ENCODE assay signal across 7 mouse cellular contexts in the genomic region with DNA sequence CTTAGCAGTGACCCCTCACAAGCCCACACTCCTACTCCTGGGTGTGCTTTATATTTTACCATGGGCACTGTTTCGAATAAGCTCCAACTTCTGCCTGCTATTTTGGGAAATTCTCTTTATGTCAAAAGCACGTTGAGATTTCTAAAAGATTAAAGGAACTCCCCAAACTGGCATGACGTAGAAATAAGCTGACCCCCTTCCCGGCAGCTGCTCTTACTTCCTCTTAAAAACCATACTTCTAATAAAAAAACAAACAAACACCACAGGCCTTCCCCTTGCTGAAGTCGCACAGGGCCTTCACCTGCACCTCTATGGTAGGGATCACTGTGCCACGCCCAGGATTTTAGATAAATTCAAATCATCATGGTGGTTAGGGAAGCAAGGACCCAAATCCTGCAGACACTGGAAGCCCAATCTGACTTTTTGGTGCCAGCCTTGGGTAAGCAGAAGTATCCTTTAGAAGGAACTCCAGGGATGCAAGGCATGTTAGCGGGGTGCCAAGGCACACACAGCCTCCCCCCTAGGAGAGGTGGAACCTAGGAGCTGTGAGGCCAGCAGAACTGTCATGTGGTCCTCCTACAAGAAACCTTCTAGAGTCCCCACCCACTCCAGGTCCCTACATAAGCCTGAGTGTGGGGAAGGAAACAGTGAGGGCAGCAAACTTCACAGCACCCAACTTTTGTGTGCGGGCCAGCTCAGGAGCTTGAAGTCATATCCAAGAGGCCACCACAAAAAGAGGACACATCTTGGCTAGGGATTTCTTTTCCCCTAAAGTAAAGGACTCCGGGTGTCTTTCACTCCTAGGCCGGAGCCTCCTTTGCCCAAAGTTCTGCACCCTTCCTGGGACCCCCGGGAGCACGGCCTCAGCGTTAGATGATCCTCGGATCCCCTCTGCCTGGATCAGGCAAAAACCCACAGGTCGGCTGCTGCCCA. TPM values are rescaled to one million over a fixed set of nuclear protein-coding genes. Genes with fewer than 3 reads are reported as not detected.
A peak's percentile ranks its signal among the peaks of the same experiment; 100 is the strongest.
DNase-seq lines count a peak whose midpoint lies in the region; ATAC-seq and TF ChIP-seq lines count a peak whose summit lies in the region.

No protein-coding gene starts in this region.

- TF ChIP-seq EP300 in CH12.LX (IDR thresholded peaks at IDR 0.05; ENCODE audit: low read length), result no peak

- H3K4me1 ChIP-seq in CH12.LX (ENCODE audit: control insufficient read depth in 1 of 2, insufficient read depth in 2 of 2), result peaks cover 3 to 51% of the 10 kb centered on the region in 2 experiments
- H3K4me1 ChIP-seq in bone marrow, adult 2 months (ENCODE audit: control insufficient read depth, insufficient read depth, low read length), result peaks cover 5% of the 10 kb centered on the region
- H3K4me1 ChIP-seq in hindbrain, embryonic 14.5 days (replicated peaks; ENCODE audit: control insufficient read depth, insufficient read depth, low read length), result 0 out of 2 replicates have a peak, but pooled peaks cover 8% of the 10 kb centered on the region

- H3K4me3 ChIP-seq in CH12.LX (replicated peaks in 1 of 3; ENCODE audit: low read depth in 2 of 3, low read length in 2 of 3, poor library complexity in 1 of 3), result peak overlapping the region; percentile 32 to 66 (median 46)
- peak overlapping the region; percentile 61 for H3K4me3 ChIP-seq in bone marrow, adult 2 months (replicated peaks; ENCODE audit: control insufficient read depth, low read depth, low read length)
- H3K4me3 ChIP-seq in hindbrain, embryonic 14.5 days (replicated peaks; ENCODE audit: low read length), result no peak overlapping the region

- H3K79me2 ChIP-seq in CH12.LX (replicated peaks; ENCODE audit: control insufficient read depth, extremely low read depth, insufficient read depth, poor library complexity, severe bottlenecking), result peaks cover 5% of the 10 kb centered on the region; the same call in 1 of the 2 replicates

- H3K9ac ChIP-seq in CH12.LX (ENCODE audit: insufficient read depth, low read depth), result no peak overlapping the region
- H3K9ac ChIP-seq in hindbrain, embryonic 14.5 days, result no peak overlapping the region

- no peak for DNase-seq in CH12.LX (ENCODE audit: extremely low read depth)
- DNase-seq in hindbrain, embryonic 14.5 days (ENCODE audit: low spot score), result no peak
- no peak for DNase-seq in cerebellum, postnatal 25 days
- no peak for DNase-seq in ovary, postnatal 14 days (ENCODE audit: low spot score)
- no peak for DNase-seq in frontal cortex, postnatal 10 days (ENCODE audit: low spot score in 2 of 2)

- no peak for ATAC-seq in hindbrain, embryonic 14.5 days (ENCODE audit: low FRiP score)
- peak; percentile 23 for ATAC-seq in megakaryocyte progenitor cell, adult 5-6 weeks (replicated peaks; ENCODE audit: poor library complexity)

- TF ChIP-seq POLR2A in CH12.LX (IDR thresholded peaks at IDR 0.05; ENCODE audit: low read depth, low read length), result no peak
- no peak for TF ChIP-seq POLR2A in bone marrow, adult 2 months (IDR thresholded peaks at IDR 0.05; ENCODE audit: borderline replicate concordance, control insufficient read depth, low read depth, low read length)

- peak overlapping the region; percentile 48 for H3K4me2 ChIP-seq in CH12.LX (ENCODE audit: insufficient read depth, low read depth, poor library complexity, severe bottlenecking)
- peak overlapping the region; percentile 61 for H3K4me2 ChIP-seq in hindbrain, embryonic 14.5 days (replicated peaks)

- peaks cover 8 to 47% of the 10 kb centered on the region in 2 experiments for H3K36me3 ChIP-seq in CH12.LX (replicated peaks in 1 of 2; ENCODE audit: control insufficient read depth in 1 of 2, insufficient read depth in 1 of 2, low read length in 1 of 2)
- no peaks in the 10 kb centered on the region for H3K36me3 ChIP-seq in hindbrain, embryonic 14.5 days (replicated peaks; ENCODE audit: control insufficient read depth, insufficient read depth)

- no peak for TF ChIP-seq CTCF in CH12.LX (conservative IDR thresholded peaks at IDR 0.05 in 1 of 2, IDR thresholded peaks at IDR 0.05 in 1 of 2; ENCODE audit: low read depth in 2 of 2, low read length in 2 of 2)
- no peak for TF ChIP-seq CTCF in bone marrow, adult 2 months (IDR thresholded peaks at IDR 0.05; ENCODE audit: control insufficient read depth, insufficient read depth, low read length)

- no peaks in the 10 kb centered on the region for H3K9me3 ChIP-seq in CH12.LX (replicated peaks; ENCODE audit: low read length)
- no peaks in the 10 kb centered on the region for H3K9me3 ChIP-seq in hindbrain, embryonic 14.5 days (ENCODE audit: control insufficient read depth, low read length)

- H3K27ac ChIP-seq in CH12.LX (ENCODE audit: insufficient read depth, low read depth), result no peak overlapping the region
- peak overlapping the region; percentile 89 for H3K27ac ChIP-seq in bone marrow, adult 2 months (ENCODE audit: control insufficient read depth, insufficient read depth, low read depth, low read length, poor library complexity)
- no peak overlapping the region for H3K27ac ChIP-seq in hindbrain, embryonic 14.5 days

- in situ Hi-C loops in CH12.LX (cut with MboI; ENCODE audit: low pct_ligation_motif_present, low pct_unique_long_range_greater_than_20kb, low sequenced_read_pairs), result no loop called here

- WGBS in bone marrow, adult 2 months, result 12% methylated on average over 15 of the region's 15 CpGs
- 73% methylated on average over 15 of the region's 15 CpGs for WGBS in hindbrain, embryonic 14.5 days

- H3K27me3 ChIP-seq in CH12.LX (replicated peaks), result no peaks in the 10 kb centered on the region
- H3K27me3 ChIP-seq in hindbrain, embryonic 14.5 days (ENCODE audit: control insufficient read depth, insufficient read depth, low read length), result no peaks in the 10 kb centered on the region

- no peak for TF ChIP-seq RAD21 in CH12.LX (IDR thresholded peaks at IDR 0.05; ENCODE audit: low read depth, low read length)

- dilution Hi-C loops in CH12.LX (cut with MboI; ENCODE audit: extremely low pct_ligation_motif_present, extremely low pct_unique_long_range_greater_than_20kb, low sequenced_read_pairs), result no loop called here

TF ChIP-seq in CH12.LX, 34 proteins besides CTCF, POLR2A, EP300 and RAD21 (continues in another document):
- no peak for TF ChIP-seq MAZ (IDR thresholded peaks at IDR 0.05; ENCODE audit: low read depth, low read length)
- TF ChIP-seq SMC3 (IDR thresholded peaks at IDR 0.05; ENCODE audit: low read depth, low read length), result no peak
- no peak for TF ChIP-seq ETS1 (conservative IDR thresholded peaks at IDR 0.05; ENCODE audit: low read depth, low read length)
- TF ChIP-seq NELFE (IDR thresholded peaks at IDR 0.05; ENCODE audit: low read depth, low read length), result no peak
- TF ChIP-seq NRF1 (IDR thresholded peaks at IDR 0.05; ENCODE audit: low read depth, low read length), result no peak
- TF ChIP-seq MAFK (IDR thresholded peaks at IDR 0.05; ENCODE audit: insufficient replicate concordance, low read length), result no peak
- no peak for TF ChIP-seq TBP (conservative IDR thresholded peaks at IDR 0.05; ENCODE audit: low read depth, low read length)
- TF ChIP-seq ELF1 (IDR thresholded peaks at IDR 0.05; ENCODE audit: low read depth, low read length), result no peak
- TF ChIP-seq IRF4 (IDR thresholded peaks at IDR 0.05; ENCODE audit: low read depth, low read length), result no peak

RNA-seq across cellular contexts. Expression of a gene that starts 1.7 kb away (rescaled TPM):
- total RNA-seq in CH12.LX (2012; rRNA removed) (not detected in 2 replicates), CH12.LX (2014; rRNA removed) (not detected in 2 replicates)
- not detected in 2 replicates for polyA plus RNA-seq in CH12.LX (2012; ENCODE audit: insufficient read length, low read depth)
- polyA plus RNA-seq in bone marrow, adult 2 months (2011; ENCODE audit: insufficient read depth, insufficient read length, low replicate concordance, missing spikeins), result not detected in 2 replicates
- polyA plus RNA-seq in hindbrain, embryonic 14.5 days (2014; fragmentation: Nextera tagmentation; extraction: Ambion mirVana), result not detected in 2 replicates
- total RNA-seq in megakaryocyte progenitor cell, adult 5-6 weeks (2015), result not detected in 2 replicates
- total RNA-seq in megakaryocyte progenitor cell, adult 5-6 weeks (2017), result 1.1 TPM in 1 of 2 replicates, not detected in the other

RNA-seq across cellular contexts. Expression of a gene that starts 1.7 kb away (rescaled TPM):
- 128 and 136 TPM in 2 replicates for total RNA-seq in CH12.LX (2012; rRNA removed)
- total RNA-seq in CH12.LX (2014; rRNA removed), result 314 and 381 TPM in 2 replicates
- polyA plus RNA-seq in CH12.LX (2012; ENCODE audit: insufficient read length, low read depth), result 159 and 213 TPM in 2 replicates
- polyA plus RNA-seq in bone marrow, adult 2 months (2011; ENCODE audit: insufficient read depth, insufficient read length, low replicate concordance, missing spikeins), result 71.7 and 147 TPM in 2 replicates
- 201 and 234 TPM in 2 replicates for polyA plus RNA-seq in hindbrain, embryonic 14.5 days (2014; fragmentation: Nextera tagmentation; extraction: Ambion mirVana)
- 577 and 637 TPM in 2 replicates for total RNA-seq in megakaryocyte progenitor cell, adult 5-6 weeks (2015)
- 287 and 322 TPM in 2 replicates for total RNA-seq in megakaryocyte progenitor cell, adult 5-6 weeks (2017)

RNA-seq across cellular contexts. Expression of a gene that starts 4.0 kb away (rescaled TPM):
- total RNA-seq in CH12.LX (2012; rRNA removed) (0.68 and 0.76 TPM in 2 replicates), CH12.LX (2014; rRNA removed) (not detected in 2 replicates)
- polyA plus RNA-seq in CH12.LX (2012; ENCODE audit: insufficient read length, low read depth), result 0.55 and 0.71 TPM in 2 replicates
- polyA plus RNA-seq in bone marrow, adult 2 months (2011; ENCODE audit: insufficient read depth, insufficient read length, low replicate concordance, missing spikeins), result 1.7 TPM in 1 of 2 replicates, not detected in the other
- polyA plus RNA-seq in hindbrain, embryonic 14.5 days (2014; fragmentation: Nextera tagmentation; extraction: Ambion mirVana), result 0.55 TPM in 1 of 2 replicates, not detected in the other
- 0.83 and 1.1 TPM in 2 replicates for total RNA-seq in megakaryocyte progenitor cell, adult 5-6 weeks (2015)
- not detected in 2 replicates for total RNA-seq in megakaryocyte progenitor cell, adult 5-6 weeks (2017)

RNA-seq across cellular contexts. Expression of a gene that starts 12.9 kb away (rescaled TPM):
- 3.3 and 3.7 TPM in 2 replicates for total RNA-seq in CH12.LX (2012; rRNA removed)
- 3.2 and 4.0 TPM in 2 replicates for total RNA-seq in CH12.LX (2014; rRNA removed)
- polyA plus RNA-seq in CH12.LX (2012; ENCODE audit: insufficient read length, low read depth), result 3.1 and 3.6 TPM in 2 replicates
- 6.9 and 13.3 TPM in 2 replicates for polyA plus RNA-seq in bone marrow, adult 2 months (2011; ENCODE audit: insufficient read depth, insufficient read length, low replicate concordance, missing spikeins)
- 8.2 and 9.2 TPM in 2 replicates for polyA plus RNA-seq in hindbrain, embryonic 14.5 days (2014; fragmentation: Nextera tagmentation; extraction: Ambion mirVana)
- 5.1 and 7.3 TPM in 2 replicates for total RNA-seq in megakaryocyte progenitor cell, adult 5-6 weeks (2015)
- total RNA-seq in megakaryocyte progenitor cell, adult 5-6 weeks (2017), result 8.2 and 9.0 TPM in 2 replicates

RNA-seq across cellular contexts. Expression of a gene that starts 13.0 kb away (rescaled TPM):
- 55.5 and 62.0 TPM in 2 replicates for total RNA-seq in CH12.LX (2012; rRNA removed)
- 32.9 and 33.6 TPM in 2 replicates for total RNA-seq in CH12.LX (2014; rRNA removed)
- polyA plus RNA-seq in CH12.LX (2012; ENCODE audit: insufficient read length, low read depth), result 10.9 and 14.8 TPM in 2 replicates
- 32.8 and 82.9 TPM in 2 replicates for polyA plus RNA-seq in bone marrow, adult 2 months (2011; ENCODE audit: insufficient read depth, insufficient read length, low replicate concordance, missing spikeins)
- 16.8 and 21.9 TPM in 2 replicates for polyA plus RNA-seq in hindbrain, embryonic 14.5 days (2014; fragmentation: Nextera tagmentation; extraction: Ambion mirVana)
- total RNA-seq in megakaryocyte progenitor cell, adult 5-6 weeks (2015), result 57.8 and 89.8 TPM in 2 replicates
- 33.7 and 37.5 TPM in 2 replicates for total RNA-seq in megakaryocyte progenitor cell, adult 5-6 weeks (2017)
